Mouse (Mus musculus): ENCODE results near the gene Itga3. TPM values are rescaled to one million over a fixed set of nuclear protein-coding genes. Genes with fewer than 3 reads are reported as not detected.

Itga3 gene
- polyA plus RNA-seq, 1 experiment from 2014 or later: 9.5 TPM

GRCm38 (mm10) chr11:95093077-95093476 lies 16.5 kb upstream of the Itga3 start:
- H3K4me2 ChIP-seq (replicated peaks): no peak overlapping the region
- no peaks in the 10 kb centered on the region for H3K9me3 ChIP-seq (replicated peaks)
- H3K4me1 ChIP-seq: peaks cover 32% of the 10 kb centered on the region
- 81% methylated on average over 5 of the region's 5 CpGs for WGBS
- H3K4me3 ChIP-seq (replicated peaks): no peak overlapping the region
- no peak overlapping the region for H3K27ac ChIP-seq (replicated peaks)
- no peak overlapping the region for H3K9ac ChIP-seq
- ATAC-seq (ENCODE audit: insufficient number of reproducible peaks, low FRiP score, low TSS enrichment, low read depth): no peak
- no peaks in the 10 kb centered on the region for H3K36me3 ChIP-seq
- H3K27me3 ChIP-seq: no peaks in the 10 kb centered on the region

GRCm38 (mm10) chr11:95088857-95089779 lies 12.5 kb upstream of the Itga3 start:
- ATAC-seq (ENCODE audit: insufficient number of reproducible peaks, low FRiP score, low TSS enrichment, low read depth): no peak
- H3K4me3 ChIP-seq (replicated peaks): no peak overlapping the region
- no peak overlapping the region for H3K27ac ChIP-seq (replicated peaks)
- H3K4me2 ChIP-seq (replicated peaks): no peak overlapping the region
- H3K9me3 ChIP-seq (replicated peaks): no peaks in the 10 kb centered on the region
- no peak overlapping the region for H3K9ac ChIP-seq
- peaks cover 19% of the 10 kb centered on the region for H3K4me1 ChIP-seq
- 67% methylated on average over 16 of the region's 16 CpGs for WGBS
- H3K36me3 ChIP-seq: no peaks in the 10 kb centered on the region
- H3K27me3 ChIP-seq: no peaks in the 10 kb centered on the region

GRCm38 (mm10) chr11:95088286-95088685 lies 11.7 kb upstream of the Itga3 start:
- 58% methylated on average over 7 of the region's 7 CpGs for WGBS
- ATAC-seq (ENCODE audit: insufficient number of reproducible peaks, low FRiP score, low TSS enrichment, low read depth): no peak
- H3K27ac ChIP-seq (replicated peaks): no peak overlapping the region

GRCm38 (mm10) chr11:95087301-95088228 lies 11.0 kb upstream of the Itga3 start:
- peaks cover 19% of the 10 kb centered on the region for H3K4me1 ChIP-seq
- no peaks in the 10 kb centered on the region for H3K36me3 ChIP-seq
- H3K4me3 ChIP-seq (replicated peaks): no peak overlapping the region
- H3K4me2 ChIP-seq (replicated peaks): no peak overlapping the region
- H3K9me3 ChIP-seq (replicated peaks): no peaks in the 10 kb centered on the region
- no peak overlapping the region for H3K9ac ChIP-seq
- H3K27ac ChIP-seq (replicated peaks): no peak overlapping the region
- no peaks in the 10 kb centered on the region for H3K27me3 ChIP-seq
- no peak for ATAC-seq (ENCODE audit: insufficient number of reproducible peaks, low FRiP score, low TSS enrichment, low read depth)
- WGBS: 60% methylated on average over 17 of the region's 17 CpGs

More at GRCm38 (mm10) chr11:95088286-95088685, 11.7 kb upstream of the Itga3 start:
- H3K9me3 ChIP-seq (replicated peaks): no peaks in the 10 kb centered on the region
- H3K4me2 ChIP-seq (replicated peaks): no peak overlapping the region
- H3K4me1 ChIP-seq: peaks cover 19% of the 10 kb centered on the region
- no peaks in the 10 kb centered on the region for H3K36me3 ChIP-seq
- H3K4me3 ChIP-seq (replicated peaks): no peak overlapping the region
- no peaks in the 10 kb centered on the region for H3K27me3 ChIP-seq
- no peak overlapping the region for H3K9ac ChIP-seq

GRCm38 (mm10) chr11:95086229-95086628 lies 9.6 kb upstream of the Itga3 start:
- Histone ChIP-seq H3K9me3 (replicated peaks) (no peaks in the 10 kb centered on the region), H3K36me3 (no peaks in the 10 kb centered on the region), H3K27ac (replicated peaks) (no peak overlapping the region), H3K9ac (no peak overlapping the region), H3K4me3 (replicated peaks) (no peak overlapping the region), H3K4me1 (peaks cover 19% of the 10 kb centered on the region), H3K27me3 (no peaks in the 10 kb centered on the region), H3K4me2 (replicated peaks) (no peak overlapping the region)
- no peak for ATAC-seq (ENCODE audit: insufficient number of reproducible peaks, low FRiP score, low TSS enrichment, low read depth)
- WGBS: 48% methylated on average over 5 of the region's 5 CpGs

- 11% methylated on average over 5 of the region's 5 CpGs for WGBS
- Histone ChIP-seq H3K27ac (replicated peaks) (no peak overlapping the region), H3K9ac (no peak overlapping the region), H3K4me1 (peaks cover 19% of the 10 kb centered on the region), H3K4me3 (replicated peaks) (no peak overlapping the region), H3K9me3 (replicated peaks) (no peaks in the 10 kb centered on the region), H3K36me3 (no peaks in the 10 kb centered on the region), H3K4me2 (replicated peaks) (no peak overlapping the region), H3K27me3 (no peaks in the 10 kb centered on the region)
- no peak for ATAC-seq (ENCODE audit: insufficient number of reproducible peaks, low FRiP score, low TSS enrichment, low read depth)
Measured at GRCm38 (mm10) chr11:95085710-95086109, 9.1 kb upstream of the Itga3 start.

DNA sequence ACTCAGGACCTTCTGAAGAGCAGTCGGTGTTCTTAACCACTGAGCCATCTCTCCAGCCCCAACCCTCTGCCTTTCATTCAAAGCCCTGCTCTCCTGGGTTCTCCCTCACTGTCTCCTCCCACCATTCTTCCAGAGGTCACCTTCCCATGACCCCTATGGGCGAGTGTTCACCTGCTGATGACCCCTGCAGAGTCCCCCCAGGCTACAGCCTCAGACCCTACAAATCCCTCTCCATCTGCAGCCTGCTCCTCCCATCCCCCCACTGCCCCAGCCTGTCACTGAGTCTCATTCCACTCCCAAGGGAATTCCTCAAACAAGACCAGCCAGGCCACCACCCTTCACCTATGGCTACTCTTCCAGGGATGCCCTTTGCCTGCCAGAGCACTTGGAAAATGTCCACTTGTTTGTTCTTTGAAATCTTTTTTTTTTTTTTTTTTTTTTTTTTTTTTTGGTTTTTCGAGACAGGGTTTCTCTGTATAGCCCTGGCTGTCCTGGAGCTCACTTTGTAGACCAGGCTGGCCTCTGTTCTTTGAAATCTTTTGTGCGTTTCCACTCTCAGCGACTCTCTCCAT lies 8.3 kb upstream of the Itga3 start:
- Histone ChIP-seq H3K4me3 (replicated peaks) (no peak overlapping the region), H3K36me3 (no peaks in the 10 kb centered on the region), H3K4me2 (replicated peaks) (no peak overlapping the region), H3K27me3 (no peaks in the 10 kb centered on the region), H3K9ac (no peak overlapping the region), H3K4me1 (peaks cover 19% of the 10 kb centered on the region), H3K9me3 (replicated peaks) (no peaks in the 10 kb centered on the region), H3K27ac (replicated peaks) (no peak overlapping the region)
- ATAC-seq (ENCODE audit: insufficient number of reproducible peaks, low FRiP score, low TSS enrichment, low read depth): no peak
- WGBS: 43% methylated on average over 5 of the region's 5 CpGs

DNA sequence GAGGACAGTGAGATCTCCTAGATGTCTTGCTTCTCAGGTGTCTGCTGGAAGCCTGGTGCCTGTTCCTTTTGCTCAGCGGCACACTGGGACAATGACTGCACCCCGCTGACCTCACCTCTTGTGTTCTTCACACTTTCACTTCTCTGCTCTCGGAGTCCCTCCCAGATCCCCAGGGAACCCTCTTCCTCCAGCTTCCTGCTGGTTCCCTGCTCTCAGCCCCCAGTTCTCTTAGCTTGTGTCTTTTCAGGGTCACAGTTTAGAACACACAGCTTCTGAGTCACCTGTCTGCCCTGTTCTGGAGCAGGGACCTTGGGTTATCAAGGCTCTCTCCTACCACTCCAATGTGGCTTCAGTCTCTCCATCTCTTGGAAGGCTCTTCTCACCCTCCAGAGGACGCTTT lies 7.6 kb upstream of the Itga3 start:
- H3K9me3 ChIP-seq (replicated peaks): no peaks in the 10 kb centered on the region
- WGBS: 34% methylated on average over 4 of the region's 4 CpGs
- no peak overlapping the region for H3K4me2 ChIP-seq (replicated peaks)
- H3K4me1 ChIP-seq: peaks cover 19% of the 10 kb centered on the region
- no peak overlapping the region for H3K27ac ChIP-seq (replicated peaks)
- H3K9ac ChIP-seq: no peak overlapping the region
- no peaks in the 10 kb centered on the region for H3K36me3 ChIP-seq
- H3K27me3 ChIP-seq: no peaks in the 10 kb centered on the region
- ATAC-seq (ENCODE audit: insufficient number of reproducible peaks, low FRiP score, low TSS enrichment, low read depth): no peak
- no peak overlapping the region for H3K4me3 ChIP-seq (replicated peaks)

GRCm38 (mm10) chr11:95082896-95083295 lies 6.3 kb upstream of the Itga3 start:
- Histone ChIP-seq H3K4me3 (replicated peaks) (no peak overlapping the region), H3K4me1 (peaks cover 18% of the 10 kb centered on the region), H3K27me3 (0 out of 2 replicates have a peak, but pooled peaks cover 6% of the 10 kb centered on the region), H3K9me3 (replicated peaks) (no peaks in the 10 kb centered on the region), H3K36me3 (no peaks in the 10 kb centered on the region), H3K27ac (replicated peaks) (no peak overlapping the region), H3K9ac (no peak overlapping the region), H3K4me2 (replicated peaks) (no peak overlapping the region)
- 90% methylated on average over 7 of the region's 7 CpGs for WGBS
- no peak for ATAC-seq (ENCODE audit: insufficient number of reproducible peaks, low FRiP score, low TSS enrichment, low read depth)

GRCm38 (mm10) chr11:95080783-95081182 lies 4.2 kb upstream of the Itga3 start:
- WGBS: 78% methylated on average over 6 of the region's 6 CpGs
- no peak overlapping the region for H3K9ac ChIP-seq
- no peak overlapping the region for H3K27ac ChIP-seq (replicated peaks)
- no peak overlapping the region for H3K4me3 ChIP-seq (replicated peaks)
- H3K36me3 ChIP-seq: no peaks in the 10 kb centered on the region
- H3K4me2 ChIP-seq (replicated peaks): no peak overlapping the region
- no peaks in the 10 kb centered on the region for H3K9me3 ChIP-seq (replicated peaks)
- no peak for ATAC-seq (ENCODE audit: insufficient number of reproducible peaks, low FRiP score, low TSS enrichment, low read depth)
- H3K4me1 ChIP-seq: peaks cover 25% of the 10 kb centered on the region
- H3K27me3 ChIP-seq: peaks cover 20% of the 10 kb centered on the region
